Mouse (Mus musculus): ENCODE results near the gene Nr2e3. TPM values are rescaled to one million over a fixed set of nuclear protein-coding genes. Genes with fewer than 3 reads are reported as not detected.
"Not testable (repeated sequence)": the region's sequence is repeated elsewhere in the genome, so short reads cannot be mapped to it uniquely, and the experiment has no call there.

Gene Nr2e3
- not detected for total RNA-seq (2022)

GRCm38 (mm10) chr9:59960559-59960958 is at the start of gene Nr2e3:
Nr2e3 (minus strand) TSS chr9:59960659.
- DNase-seq (ENCODE audit: low spot score): no peak

GRCm38 (mm10) chr9:60008936-60009335 is 48.5 kb upstream of the Nr2e3 start:
- DNase-seq (ENCODE audit: low spot score): no peak

GRCm38 (mm10) chr9:60002323-60002722 is 41.9 kb upstream of the Nr2e3 start:
- no peak for DNase-seq (ENCODE audit: low spot score)

- no peak for DNase-seq (ENCODE audit: low spot score)
These were observed 41.0 kb upstream of the Nr2e3 start for GRCm38 (mm10) chr9:60001444-60001843.

- no peak for DNase-seq (ENCODE audit: low spot score)
These were observed 37.3 kb upstream of the Nr2e3 start for GRCm38 (mm10) chr9:59997725-59998124.

- DNase-seq (ENCODE audit: low spot score): no peak
These were observed 30.9 kb upstream of the Nr2e3 start for GRCm38 (mm10) chr9:59991407-59991806.

GRCm38 (mm10) chr9:59989864-59990263 is 29.4 kb upstream of the Nr2e3 start:
- DNase-seq (ENCODE audit: low spot score): peak; percentile 45

- DNase-seq (ENCODE audit: low spot score): no peak
These were observed 25.6 kb upstream of the Nr2e3 start for GRCm38 (mm10) chr9:59985900-59986572.

- no peak for DNase-seq (ENCODE audit: low spot score)
These were observed 20.7 kb upstream of the Nr2e3 start for GRCm38 (mm10) chr9:59981116-59981515.

GRCm38 (mm10) chr9:59971263-59971662 is 10.8 kb upstream of the Nr2e3 start:
- peak; percentile 3 for DNase-seq (ENCODE audit: low spot score)

- peak; percentile 31 for DNase-seq (ENCODE audit: low spot score)
These were observed 8.9 kb upstream of the Nr2e3 start for GRCm38 (mm10) chr9:59969383-59969782.

- DNase-seq (ENCODE audit: low spot score): no peak
These were observed 4.6 kb upstream of the Nr2e3 start for GRCm38 (mm10) chr9:59965046-59965445.

GRCm38 (mm10) chr9:59964367-59964766 is 3.9 kb upstream of the Nr2e3 start:
- no peak for DNase-seq (ENCODE audit: low spot score)

GRCm38 (mm10) chr9:59961201-59961955 is 919 bp upstream of the Nr2e3 start:
- no peak for DNase-seq (ENCODE audit: low spot score)

GRCm38 (mm10) chr9:59959276-59959675 is 1.2 kb downstream of the Nr2e3 start:
- peak; percentile 81 for DNase-seq (ENCODE audit: low spot score)

GRCm38 (mm10) chr9:59958115-59958514 is 2.3 kb downstream of the Nr2e3 start:
- not testable (repeated sequence) for DNase-seq (ENCODE audit: low spot score)

- no peak for DNase-seq (ENCODE audit: low spot score)
These were observed 4.0 kb downstream of the Nr2e3 start for GRCm38 (mm10) chr9:59956496-59956895.

- DNase-seq (ENCODE audit: low spot score): no peak
These were observed 4.8 kb downstream of the Nr2e3 start for GRCm38 (mm10) chr9:59955692-59956091.

- no peak for DNase-seq (ENCODE audit: low spot score)
These were observed 5.3 kb downstream of the Nr2e3 start for GRCm38 (mm10) chr9:59955199-59955598.

- DNase-seq (ENCODE audit: low spot score): no peak
These were observed 6.9 kb downstream of the Nr2e3 start for GRCm38 (mm10) chr9:59953556-59953955.

GRCm38 (mm10) chr9:59952515-59953070 is 7.9 kb downstream of the Nr2e3 start:
- DNase-seq (ENCODE audit: low spot score): no peak

- no peak for DNase-seq (ENCODE audit: low spot score)
These were observed 8.5 kb downstream of the Nr2e3 start for GRCm38 (mm10) chr9:59951943-59952342.
